Mouse (Mus musculus) forebrain, postnatal 0 days (tissue): ENCODE data around the gene Tk1. TPM values are rescaled to one million over a fixed set of nuclear protein-coding genes. Genes with fewer than 3 reads are reported as not detected.
A peak's percentile ranks its signal among the peaks of the same experiment; 100 is the strongest.

ENCODE experiments used
- ATAC-seq: fragments of 200-750 bp; cut with Nextera tagmentation; 2 replicates; pipeline ENCODE4 v1.8.0; 2017; ENCODE audit warnings: mild to moderate bottlenecking, moderate library complexity
- DNase-seq: peaks from one replicate; pipeline ENCODE4 v3.0.0-alpha.2; 2015
- H3K27ac ChIP-seq: fragments of 300-500 bp; sonication (generic); 2 replicates; pipeline ENCODE4 v1.5.1; 2014; ENCODE audit warnings: low read depth, mild to moderate bottlenecking, antibody characterized with exemption, low read length, moderate library complexity, mixed read lengths
- H3K27me3 ChIP-seq: fragments of 300-500 bp; sonication (generic); 2 replicates; pipeline ENCODE4 v1.6.1; 2014; ENCODE audit warnings: mild to moderate bottlenecking, low read length, mixed read lengths; ENCODE audit not compliant: insufficient read depth
- H3K36me3 ChIP-seq: fragments of 300-500 bp; sonication (generic); 2 replicates; pipeline ENCODE4 v1.6.1; 2014; ENCODE audit warnings: mild to moderate bottlenecking, moderate library complexity; ENCODE audit not compliant: insufficient read depth
- H3K4me1 ChIP-seq: fragments of 300-500 bp; sonication (generic); 2 replicates; pipeline ENCODE4 v1.6.1; 2014; ENCODE audit warnings: antibody characterized with exemption; ENCODE audit not compliant: insufficient read depth
- H3K4me2 ChIP-seq: fragments of 300-500 bp; sonication (generic); 2 replicates; pipeline ENCODE4 v1.6.1; 2014; ENCODE audit warnings: low read depth, mild to moderate bottlenecking, moderate library complexity
- H3K4me3 ChIP-seq: fragments of 300-500 bp; sonication (generic); 2 replicates; pipeline ENCODE4 v1.5.1; 2014; ENCODE audit warnings: low read depth, low read length, mixed read lengths
- H3K9ac ChIP-seq: fragments of 300-500 bp; sonication (generic); 2 replicates; pipeline ENCODE4 v1.6.1; 2014; ENCODE audit warnings: mild to moderate bottlenecking
- H3K9me3 ChIP-seq: fragments of 300-500 bp; sonication (generic); 2 replicates; pipeline ENCODE4 v1.6.1; 2016; ENCODE audit warnings: low read length
- CTCF ChIP-seq: sonication (generic); IDR thresholded peaks from 2 replicates; pipeline ENCODE4 v1.5.1; 2016; ENCODE audit warnings: antibody characterized with exemption, control low read depth, low read depth
- WGBS: fragments of 180-500 bp; shearing (Covaris S2); extraction: QIAGEN DNeasy Blood & Tissue Kit; methylation state at CpG from one replicate; pipeline ENCODE4 v1.1.7; 2014; 5-methylcytosine and 5-hydroxymethylcytosine counted together
- polyA plus RNA-seq: library from polyadenylated mRNA; unstranded; fragments of >200 nt; fragmentation: Nextera tagmentation; extraction: Ambion mirVana; gene quantifications from 2 replicates; pipeline ENCODE4 v1.2.1, GENCODE M21; 2015
- total RNA-seq: library from RNA; depleted of rRNA; stranded (reverse); fragments of >200 nt; gene quantifications from 2 replicates; pipeline ENCODE4 v1.2.3, GENCODE M21; 2014

The Tk1 gene
- total and polyA plus RNA-seq, 2 experiments from 2014 or later: 12.2 to 29.8 TPM

DNA sequence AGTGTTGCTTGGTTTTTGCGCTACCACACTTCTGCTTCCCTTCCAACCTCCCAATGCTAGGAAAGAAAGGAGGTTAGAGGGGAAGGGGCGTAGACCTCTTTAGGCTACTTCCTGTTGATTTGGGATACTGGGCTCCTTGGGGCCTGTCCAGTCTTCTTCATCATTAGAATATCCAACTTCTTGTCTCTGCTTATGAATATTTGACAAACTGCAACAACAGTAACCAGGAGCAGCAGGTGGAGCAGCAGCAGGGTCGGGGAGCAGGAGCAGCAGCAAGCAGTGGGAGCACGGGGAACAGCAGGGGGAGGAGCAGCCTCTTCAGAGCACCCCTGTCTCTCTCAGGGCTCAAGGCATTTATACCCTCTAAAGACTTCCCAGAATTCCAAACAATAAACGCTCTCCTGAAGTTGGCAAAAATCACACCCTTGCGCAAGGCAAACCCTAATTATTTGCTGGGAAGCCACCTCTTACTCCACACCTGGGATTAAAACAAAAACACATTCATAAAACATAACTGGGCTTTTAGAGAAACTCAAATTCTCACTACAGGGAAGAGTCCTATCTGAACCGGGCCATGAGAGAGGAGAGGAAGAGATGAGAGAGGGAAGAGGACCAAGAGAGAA, 21.8 kb upstream of the Tk1 start:
- 80% methylated on average over 7 of the region's 7 CpGs for WGBS
- ATAC-seq (no peak), DNase-seq (no peak)
- Histone ChIP-seq H3K36me3 (no peaks in the 10 kb centered on the region), H3K4me2 (peak overlapping the region; percentile 87; the same call in 1 of the 2 replicates), H3K9me3 (no peaks in the 10 kb centered on the region), H3K27me3 (no peaks in the 10 kb centered on the region), H3K4me1 (peaks cover 6% of the 10 kb centered on the region; the same call in 1 of the 2 replicates), H3K4me3 (peak overlapping the region; percentile 62), H3K27ac (peak overlapping the region; percentile 99), H3K9ac (peak overlapping the region; percentile 95)
- no peak for TF ChIP-seq CTCF

DNA sequence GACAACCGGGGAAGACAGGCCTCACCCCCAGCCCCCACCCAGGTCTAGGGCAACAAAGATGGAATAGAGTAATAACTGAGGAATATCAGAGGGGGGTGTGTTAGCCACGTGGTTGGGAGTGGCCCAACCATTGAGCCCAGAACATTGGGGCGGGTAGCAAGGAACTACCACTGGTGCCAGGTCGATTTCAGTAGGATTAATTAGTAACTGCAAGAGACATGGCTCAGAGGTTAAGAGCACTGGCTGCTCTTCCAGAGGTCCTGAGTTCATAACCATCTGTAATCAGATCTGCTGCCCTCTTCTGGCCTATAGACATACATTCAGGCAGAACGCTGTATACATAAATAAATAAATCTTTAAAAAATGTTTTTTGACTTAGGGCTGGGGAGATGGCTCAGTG, 20.7 kb upstream of the Tk1 start:
- no peaks in the 10 kb centered on the region for H3K36me3 ChIP-seq
- TF ChIP-seq CTCF: peak; percentile 38
- no peaks in the 10 kb centered on the region for H3K9me3 ChIP-seq
- ATAC-seq (no peak), DNase-seq (no peak)
- H3K4me1 ChIP-seq: peaks cover 6% of the 10 kb centered on the region; the same call in 1 of the 2 replicates
- no peak overlapping the region for H3K4me2 ChIP-seq
- no peaks in the 10 kb centered on the region for H3K27me3 ChIP-seq
- 51% methylated on average over 5 of the region's 5 CpGs for WGBS
- H3K4me3 ChIP-seq: no peak overlapping the region
- H3K27ac ChIP-seq: no peak overlapping the region
- H3K9ac ChIP-seq: no peak overlapping the region

DNA sequence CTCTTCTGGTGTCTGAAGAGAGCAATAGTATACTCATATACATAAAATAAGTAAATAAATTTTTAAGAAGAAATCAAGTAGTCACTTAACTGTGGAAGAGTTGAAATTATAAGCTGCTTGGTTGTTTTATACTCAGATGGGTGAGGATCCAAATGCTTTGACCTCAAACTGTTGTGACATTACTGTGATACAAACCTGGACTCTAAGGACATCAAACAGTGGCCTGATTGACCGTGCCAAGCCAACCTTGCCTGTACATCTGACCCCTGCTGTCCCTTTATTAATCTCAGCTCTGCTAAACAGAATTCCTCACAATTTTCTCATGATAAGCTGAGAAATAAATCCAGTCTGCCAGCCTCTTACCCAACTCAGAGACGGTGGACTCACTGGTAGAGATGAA, 19.8 kb upstream of the Tk1 start:
- H3K9me3 ChIP-seq: no peaks in the 10 kb centered on the region
- ATAC-seq (no peak), DNase-seq (no peak)
- H3K27me3 ChIP-seq: no peaks in the 10 kb centered on the region
- no peaks in the 10 kb centered on the region for H3K36me3 ChIP-seq
- WGBS: 77% methylated on average over 2 of the region's 2 CpGs
- H3K4me1 ChIP-seq: peaks cover 6% of the 10 kb centered on the region; the same call in 1 of the 2 replicates
- TF ChIP-seq CTCF: no peak
- no peak overlapping the region for H3K4me3 ChIP-seq
- H3K27ac ChIP-seq: no peak overlapping the region
- no peak overlapping the region for H3K4me2 ChIP-seq
- H3K9ac ChIP-seq: no peak overlapping the region

DNA sequence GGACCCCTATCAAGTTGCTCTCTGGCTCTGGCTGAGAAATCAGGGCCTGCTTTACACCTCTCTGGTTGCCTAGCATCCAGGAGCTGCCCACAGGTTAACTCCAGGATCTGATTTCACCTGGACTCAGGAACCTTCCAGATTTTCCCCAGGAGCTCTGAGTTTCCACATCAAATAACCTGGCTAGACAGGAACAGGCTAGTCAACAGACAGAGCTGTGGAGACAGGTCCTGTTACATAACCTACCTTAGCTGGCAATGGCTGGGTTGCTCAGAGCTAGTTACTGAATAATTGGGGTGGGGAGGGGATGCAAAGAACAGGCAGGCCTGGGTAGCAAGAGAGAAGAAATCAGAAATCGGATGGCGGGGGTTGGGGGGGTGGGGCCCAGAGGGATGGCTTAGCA, 19.1 kb upstream of the Tk1 start:
- no peak overlapping the region for H3K27ac ChIP-seq
- DNase-seq (no peak), ATAC-seq (no peak)
- no peak for TF ChIP-seq CTCF
- no peaks in the 10 kb centered on the region for H3K36me3 ChIP-seq
- WGBS: 72% methylated on average over 2 of the region's 2 CpGs
- no peaks in the 10 kb centered on the region for H3K9me3 ChIP-seq
- no peaks in the 10 kb centered on the region for H3K27me3 ChIP-seq
- peaks cover 6% of the 10 kb centered on the region; the same call in 1 of the 2 replicates for H3K4me1 ChIP-seq
- H3K4me3 ChIP-seq: no peak overlapping the region
- H3K4me2 ChIP-seq: no peak overlapping the region
- H3K9ac ChIP-seq: no peak overlapping the region

DNA sequence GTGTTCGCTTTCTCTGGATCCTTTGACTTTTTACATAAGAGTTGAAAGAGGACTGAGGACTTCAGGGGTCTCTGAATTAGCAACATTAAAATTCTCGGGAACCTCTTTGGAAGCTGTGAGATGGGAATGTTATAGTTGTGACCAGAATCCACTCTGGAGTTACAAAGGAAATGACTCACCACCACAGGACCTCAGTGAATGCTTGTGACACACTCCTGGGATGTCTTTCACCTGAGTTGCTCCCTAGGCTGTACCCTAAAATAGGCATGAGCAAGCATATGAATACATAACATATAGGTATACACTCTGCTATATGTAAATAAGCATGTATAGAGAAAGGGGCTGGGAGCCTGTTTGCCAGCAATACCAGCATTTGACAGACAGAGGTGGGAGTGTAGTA, 17.5 kb upstream of the Tk1 start:
- no peak for DNase-seq
- Histone ChIP-seq H3K9ac (no peak overlapping the region), H3K4me3 (no peak overlapping the region), H3K4me1 (peaks cover 5% of the 10 kb centered on the region; the same call in 1 of the 2 replicates), H3K27ac (no peak overlapping the region), H3K9me3 (no peaks in the 10 kb centered on the region), H3K36me3 (no peaks in the 10 kb centered on the region), H3K4me2 (no peak overlapping the region), H3K27me3 (no peaks in the 10 kb centered on the region)
- TF ChIP-seq CTCF: no peak
- ATAC-seq: no peak
- WGBS: 86% methylated on average over 2 of the region's 2 CpGs

DNA sequence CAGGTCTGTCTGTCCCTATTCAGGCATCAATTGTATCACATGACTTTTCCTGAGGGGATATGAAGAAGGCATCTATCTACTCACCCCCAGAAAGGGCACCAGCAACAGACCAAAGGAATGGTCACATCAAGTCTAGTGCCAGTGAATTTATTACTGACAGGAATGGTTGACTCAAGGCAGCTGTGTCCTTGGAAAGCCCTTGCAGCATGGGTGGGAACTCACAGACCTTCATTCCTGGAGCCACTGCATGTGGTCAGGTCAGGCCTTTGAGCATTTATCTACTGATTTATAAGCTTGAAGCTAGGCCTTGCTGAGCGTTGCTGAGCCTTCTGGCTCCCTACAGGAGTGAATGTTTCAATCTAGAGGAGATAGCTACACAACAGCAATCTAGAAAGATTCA, 15.0 kb upstream of the Tk1 start:
- ATAC-seq: no peak
- H3K27me3 ChIP-seq: no peaks in the 10 kb centered on the region
- no peaks in the 10 kb centered on the region for H3K4me1 ChIP-seq
- no peak overlapping the region for H3K4me3 ChIP-seq
- H3K36me3 ChIP-seq: no peaks in the 10 kb centered on the region
- H3K9me3 ChIP-seq: no peaks in the 10 kb centered on the region
- TF ChIP-seq CTCF: no peak
- no peak for DNase-seq
- no peak overlapping the region for H3K9ac ChIP-seq
- H3K27ac ChIP-seq: no peak overlapping the region
- no peak overlapping the region for H3K4me2 ChIP-seq
- 57% methylated on average over 1 of the region's 1 CpGs for WGBS

DNA sequence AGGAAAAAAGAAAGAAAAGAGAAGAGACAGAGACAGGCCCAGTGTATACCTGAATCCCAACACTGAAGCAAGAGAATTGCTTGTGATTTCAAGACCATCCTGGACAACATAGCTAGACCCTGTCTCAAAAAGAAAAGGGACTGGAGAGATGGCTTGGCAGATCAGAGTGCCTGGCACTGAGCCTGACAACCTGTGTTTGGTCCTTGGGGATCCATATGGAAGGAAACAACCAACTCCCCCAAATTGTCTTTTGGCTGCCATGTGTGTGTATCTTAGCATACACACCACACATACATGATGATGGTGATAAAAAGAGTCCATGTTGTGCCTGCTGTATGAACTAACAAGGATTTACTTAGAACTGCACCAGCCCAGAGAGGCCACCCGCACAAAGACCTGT, 13.1 kb upstream of the Tk1 start:
- H3K36me3 ChIP-seq: no peaks in the 10 kb centered on the region
- H3K4me3 ChIP-seq: no peak overlapping the region
- no peak overlapping the region for H3K9ac ChIP-seq
- H3K9me3 ChIP-seq: no peaks in the 10 kb centered on the region
- no peak for DNase-seq
- H3K27me3 ChIP-seq: no peaks in the 10 kb centered on the region
- TF ChIP-seq CTCF: no peak
- no peaks in the 10 kb centered on the region for H3K4me1 ChIP-seq
- 68% methylated on average over 1 of the region's 1 CpGs for WGBS
- no peak overlapping the region for H3K4me2 ChIP-seq
- ATAC-seq: no peak
- H3K27ac ChIP-seq: no peak overlapping the region
